Mouse (Mus musculus) ES-CJ7 (cell line): ENCODE measurements around the gene Actn1.

ENCODE experiments used
- DNase-seq: peaks from one replicate; pipeline ENCODE4 v3.0.0; 2011; ENCODE audit warnings: low read depth, low spot score

Gene Actn1

GRCm38 (mm10) chr12:80227835-80228234 is 32.3 kb downstream of the Actn1 start:
- DNase-seq = peak; percentile 94

- no peak for DNase-seq
These were observed 34.1 kb downstream of the Actn1 start for GRCm38 (mm10) chr12:80226101-80226500.

- DNase-seq = peak; percentile 89
These were observed 35.9 kb downstream of the Actn1 start for GRCm38 (mm10) chr12:80224241-80224731.

- DNase-seq = peak; percentile 91
These were observed 36.7 kb downstream of the Actn1 start for GRCm38 (mm10) chr12:80223511-80223910.

GRCm38 (mm10) chr12:80222473-80222872 is 37.7 kb downstream of the Actn1 start:
- DNase-seq = no peak

- DNase-seq = no peak
These were observed 39.7 kb downstream of the Actn1 start for GRCm38 (mm10) chr12:80220260-80221038.

GRCm38 (mm10) chr12:80218784-80219183 is 41.4 kb downstream of the Actn1 start:
- DNase-seq = no peak

- DNase-seq = peak; percentile 28
These were observed 42.0 kb downstream of the Actn1 start for GRCm38 (mm10) chr12:80218045-80218611.

GRCm38 (mm10) chr12:80217049-80217448 is 43.1 kb downstream of the Actn1 start:
- DNase-seq = peak; percentile 62

GRCm38 (mm10) chr12:80216258-80216881 is 43.8 kb downstream of the Actn1 start:
- DNase-seq = peak; percentile 93

- no peak for DNase-seq
These were observed 46.4 kb downstream of the Actn1 start for GRCm38 (mm10) chr12:80213810-80214209.

- DNase-seq = no peak
These were observed 46.9 kb downstream of the Actn1 start for GRCm38 (mm10) chr12:80213263-80213662.

GRCm38 (mm10) chr12:80210791-80211612 is 49.2 kb downstream of the Actn1 start:
- no peak for DNase-seq

- peak; percentile 64 for DNase-seq
These were observed 50.3 kb downstream of the Actn1 start for GRCm38 (mm10) chr12:80209914-80210313.

- peak; percentile 69 for DNase-seq
These were observed 51.9 kb downstream of the Actn1 start for GRCm38 (mm10) chr12:80208126-80208820.

- no peak for DNase-seq
These were observed 56.9 kb downstream of the Actn1 start for GRCm38 (mm10) chr12:80203284-80203683.

- peak; percentile 32 for DNase-seq
These were observed 60.4 kb downstream of the Actn1 start for GRCm38 (mm10) chr12:80199738-80200137.

GRCm38 (mm10) chr12:80198487-80198886 is 61.7 kb downstream of the Actn1 start:
- peak; percentile 77 for DNase-seq

GRCm38 (mm10) chr12:80197343-80197742 is 62.8 kb downstream of the Actn1 start:
- DNase-seq = peak; percentile 75

- DNase-seq = peak; percentile 40
These were observed 68.4 kb downstream of the Actn1 start for GRCm38 (mm10) chr12:80191806-80192205.

GRCm38 (mm10) chr12:80191371-80191770 is 68.8 kb downstream of the Actn1 start:
- DNase-seq = peak; percentile 44
